Comparison of ENCODE assay signal across 8 mouse cellular contexts in genomic region chr1:81593280-81594182, GRCm38 (mm10).
DNase-seq lines count a peak whose midpoint lies in the region; ATAC-seq lines count a peak whose summit lies in the region.

No protein-coding gene starts in this region.

- H3K27ac ChIP-seq in kidney, embryonic 15.5 days = peak overlapping the region; percentile 45; the same call in 1 of the 2 replicates
- H3K27ac ChIP-seq in limb, embryonic 12.5 days = peak overlapping the region; percentile 72

- H3K36me3 ChIP-seq in kidney, embryonic 15.5 days = no peaks in the 10 kb centered on the region
- H3K36me3 ChIP-seq in limb, embryonic 12.5 days = no peaks in the 10 kb centered on the region

- H3K9ac ChIP-seq in kidney, embryonic 15.5 days = peak overlapping the region; percentile 18; the same call in 1 of the 2 replicates
- peak overlapping the region; percentile 56 for H3K9ac ChIP-seq in limb, embryonic 12.5 days (replicated peaks)

- H3K4me2 ChIP-seq in kidney, embryonic 15.5 days = peak overlapping the region; percentile 63
- peak overlapping the region; percentile 66 for H3K4me2 ChIP-seq in limb, embryonic 12.5 days

- H3K27me3 ChIP-seq in kidney, embryonic 15.5 days = no peaks in the 10 kb centered on the region
- no peaks in the 10 kb centered on the region for H3K27me3 ChIP-seq in limb, embryonic 12.5 days

- WGBS in kidney, embryonic 15.5 days = 8% methylated on average over 19 of the region's 19 CpGs
- WGBS in limb, embryonic 12.5 days = 6% methylated on average over 19 of the region's 19 CpGs

- ATAC-seq in kidney, embryonic 15.5 days (replicated peaks; ENCODE audit: low FRiP score) = peak; percentile 98
- peak; percentile 94 for ATAC-seq in limb, embryonic 12.5 days (ENCODE audit: insufficient number of reproducible peaks, insufficient read depth, low FRiP score, low TSS enrichment, low read depth)
- no peak for ATAC-seq in CD4-positive, CD25-positive, alpha-beta regulatory T cell, adult 4 months

- no peaks in the 10 kb centered on the region for H3K9me3 ChIP-seq in kidney, embryonic 15.5 days (replicated peaks)
- H3K9me3 ChIP-seq in limb, embryonic 12.5 days = no peaks in the 10 kb centered on the region

- H3K4me1 ChIP-seq in kidney, embryonic 15.5 days = peaks cover 7% of the 10 kb centered on the region; the same call in 1 of the 2 replicates
- H3K4me1 ChIP-seq in limb, embryonic 12.5 days (replicated peaks) = peaks cover 14% of the 10 kb centered on the region

- H3K4me3 ChIP-seq in kidney, embryonic 15.5 days (replicated peaks) = peak overlapping the region; percentile 39
- H3K4me3 ChIP-seq in limb, embryonic 12.5 days (replicated peaks) = peak overlapping the region; percentile 44

- peak; percentile 72 for DNase-seq in brain, embryonic 18.5 days (ENCODE audit: low read depth, low spot score)
- peak; percentile 57 for DNase-seq in embryo, embryonic 11.5 days (ENCODE audit: low read depth, low spot score)
- peak; percentile 32 to 53 for DNase-seq in gastrocnemius, postnatal 4 days (ENCODE audit: low spot score in 2 of 2)
- DNase-seq in neural tube, embryonic 10.5 days (ENCODE audit: extremely low spot score, low spot score) = peak; percentile 79
- DNase-seq in urinary bladder, postnatal 4 days (ENCODE audit: low spot score in 2 of 2) = peak; percentile 61 to 63
